9 mouse cellular contexts compared by ENCODE assay signal in genomic region chr8:87811399-87812068, GRCm38 (mm10).
DNase-seq lines count a peak whose midpoint lies in the region; ATAC-seq lines count a peak whose summit lies in the region.
"Had no signal": no experiment of that assay in that cellular context is flagged by ENCODE, and none has a peak within 500 bp of the region (broad histone marks: within the 10 kb centered on the region; RNA-seq: fewer than 3 reads in every experiment).

No protein-coding gene starts in this region.

- ATAC-seq in heart, embryonic 11.5 days (replicated peaks; ENCODE audit: insufficient number of reproducible peaks, low FRiP score, low TSS enrichment) = no peak
- peak; percentile 60 for ATAC-seq in midbrain, embryonic 15.5 days (replicated peaks)
- ATAC-seq in erythroid progenitor cell, adult 5-6 weeks (replicated peaks; ENCODE audit: low FRiP score, poor library complexity, severe bottlenecking) = no peak

- no peak overlapping the region for H3K27ac ChIP-seq in heart, embryonic 11.5 days (ENCODE audit: low read depth, low read length)
- H3K27ac ChIP-seq in midbrain, embryonic 15.5 days = peak overlapping the region; percentile 71
- H3K27ac ChIP-seq: kidney, postnatal 0 days had no signal

- H3K36me3 ChIP-seq in heart, embryonic 11.5 days (ENCODE audit: control insufficient read depth, insufficient read depth, low read length) = no peaks in the 10 kb centered on the region
- no peaks in the 10 kb centered on the region for H3K36me3 ChIP-seq in midbrain, embryonic 15.5 days (replicated peaks)

- H3K4me2 ChIP-seq in heart, embryonic 11.5 days = no peak overlapping the region
- H3K4me2 ChIP-seq in midbrain, embryonic 15.5 days = no peak overlapping the region

- intact Hi-C loops in gastrocnemius, postnatal 36 days (cut with DNase I) = no loop called here

- H3K4me3 ChIP-seq in heart, embryonic 11.5 days (ENCODE audit: low read depth, low read length) = no peak overlapping the region
- H3K4me3 ChIP-seq in midbrain, embryonic 15.5 days = no peak overlapping the region

- H3K9ac ChIP-seq in heart, embryonic 11.5 days (ENCODE audit: low read depth, low read length) = no peak overlapping the region
- H3K9ac ChIP-seq in midbrain, embryonic 15.5 days = peak overlapping the region; percentile 1; the same call in 1 of the 2 replicates

- 79% methylated on average over 17 of the region's 17 CpGs for WGBS in heart, embryonic 11.5 days (ENCODE audit: insufficient replicate concordance)
- WGBS in midbrain, embryonic 15.5 days = 57% methylated on average over 17 of the region's 17 CpGs

- DNase-seq in heart, adult 11 months = peak; percentile 97
- peak; percentile 93 to 95 for DNase-seq in cerebellum, postnatal 10 days
- peak; percentile 43 to 62 for DNase-seq in gastrocnemius, postnatal 36 days
- peak; percentile 93 for DNase-seq in layer of hippocampus, adult 9-11 months
- DNase-seq in thymus, postnatal 25 days = no peak

- no peaks in the 10 kb centered on the region for H3K27me3 ChIP-seq in heart, embryonic 11.5 days (ENCODE audit: control insufficient read depth, insufficient read depth, low read length)
- H3K27me3 ChIP-seq in midbrain, embryonic 15.5 days (replicated peaks) = no peaks in the 10 kb centered on the region

- 0 out of 2 replicates have a peak, but pooled peaks cover 5% of the 10 kb centered on the region for H3K4me1 ChIP-seq in heart, embryonic 11.5 days (ENCODE audit: control insufficient read depth, insufficient read depth, low read length)
- H3K4me1 ChIP-seq in midbrain, embryonic 15.5 days = peaks cover 33% of the 10 kb centered on the region

- no peaks in the 10 kb centered on the region for H3K9me3 ChIP-seq in heart, embryonic 11.5 days (replicated peaks; ENCODE audit: control insufficient read depth, low read length)
- no peaks in the 10 kb centered on the region for H3K9me3 ChIP-seq in midbrain, embryonic 15.5 days
